Mouse (Mus musculus) adrenal gland, postnatal 14 days (tissue): ENCODE measurements around the gene Grpel1. TPM values are rescaled to one million over a fixed set of nuclear protein-coding genes. Genes with fewer than 3 reads are reported as not detected.

Experiments used
- DNase-seq: peaks from one replicate; pipeline ENCODE4 v3.0.0; 2021; ENCODE audit warnings: mixed read lengths
- total RNA-seq: library from RNA; stranded (reverse); gene quantifications from 2 replicates; pipeline ENCODE4 v1.2.3, GENCODE M21; 2021

Grpel1 gene
- total RNA-seq, 1 experiment from 2014 or later: 93.6 TPM

DNA sequence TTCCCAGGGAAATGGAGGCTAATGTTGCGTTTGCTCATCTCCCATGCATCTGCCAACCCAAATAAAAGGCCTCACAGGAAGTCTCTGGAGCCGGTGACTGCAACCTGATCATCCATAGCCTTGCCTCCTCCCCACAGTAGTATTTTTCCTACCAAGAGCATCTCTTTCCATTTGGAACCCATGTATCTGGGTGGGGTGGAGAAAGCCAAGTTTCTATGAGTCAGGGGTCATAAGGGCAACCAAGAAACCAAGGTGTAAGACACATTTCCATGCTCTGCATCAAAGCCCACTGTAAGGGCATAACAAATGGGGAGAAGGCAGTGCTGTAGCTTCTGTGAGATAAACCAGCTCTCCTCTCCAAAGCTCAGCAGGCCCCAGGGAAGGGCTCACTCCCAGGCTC, 3.6 kb upstream of the Grpel1 start:
- DNase-seq: no peak

DNA sequence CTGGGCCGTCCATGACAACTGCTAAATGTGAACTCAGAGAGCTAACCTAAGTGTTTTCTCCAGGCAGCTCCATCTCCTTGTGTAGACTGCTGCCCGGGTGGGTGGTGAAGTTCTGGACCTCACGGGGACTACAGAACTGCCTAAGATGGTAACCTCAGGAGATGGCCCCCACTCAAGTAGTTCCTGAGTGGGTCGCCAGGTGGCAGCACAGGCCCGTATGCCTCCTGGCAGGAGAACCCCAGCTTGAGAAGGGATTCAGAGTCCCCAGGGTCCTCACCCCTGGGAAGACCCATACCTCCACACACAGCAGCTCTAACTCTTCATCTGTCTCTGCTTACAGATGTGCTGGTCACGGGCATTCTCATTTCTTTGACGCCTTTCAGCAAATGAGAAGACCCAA, 2.0 kb upstream of the Grpel1 start:
- DNase-seq: peak; percentile 88

DNA sequence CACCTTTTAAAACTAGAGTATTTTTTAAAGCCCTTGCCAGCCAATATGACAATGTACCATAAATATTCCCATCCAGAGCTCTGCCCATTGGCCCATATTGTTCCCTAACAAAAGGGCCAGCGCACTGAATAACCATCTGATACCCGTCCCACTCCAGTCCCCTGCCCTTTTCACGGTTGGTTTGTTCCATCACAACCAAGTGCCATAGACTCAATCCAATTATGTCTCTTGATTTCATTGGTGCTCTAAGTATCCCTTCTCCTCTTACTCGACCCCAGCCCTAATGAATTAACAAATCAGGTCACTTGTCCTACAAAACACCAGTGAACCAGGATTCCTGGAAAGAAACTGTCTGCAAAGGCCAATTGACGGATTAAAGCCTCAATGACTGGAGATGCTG, 1.4 kb upstream of the Grpel1 start:
- no peak for DNase-seq

DNA sequence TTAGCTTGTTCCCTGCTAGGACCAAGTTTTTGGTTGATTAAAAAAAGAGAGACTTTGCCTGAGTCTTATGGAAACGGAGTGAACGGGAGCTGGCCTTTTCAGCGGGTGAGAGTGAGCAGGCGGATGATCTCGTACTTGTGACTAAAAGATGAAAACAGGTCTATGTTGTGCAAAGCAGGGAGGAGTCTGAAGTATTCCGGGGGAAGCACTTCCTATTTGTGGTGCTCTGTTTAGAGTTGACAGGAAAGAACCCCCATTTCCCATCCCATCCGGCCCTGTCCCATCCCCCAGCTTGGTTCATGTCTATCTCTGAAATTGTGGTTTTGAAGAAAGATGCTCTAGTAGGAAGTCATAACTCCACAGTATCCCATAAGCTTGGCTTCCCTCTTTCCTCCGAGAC, 1.1 kb downstream of the Grpel1 start:
- no peak for DNase-seq

DNA sequence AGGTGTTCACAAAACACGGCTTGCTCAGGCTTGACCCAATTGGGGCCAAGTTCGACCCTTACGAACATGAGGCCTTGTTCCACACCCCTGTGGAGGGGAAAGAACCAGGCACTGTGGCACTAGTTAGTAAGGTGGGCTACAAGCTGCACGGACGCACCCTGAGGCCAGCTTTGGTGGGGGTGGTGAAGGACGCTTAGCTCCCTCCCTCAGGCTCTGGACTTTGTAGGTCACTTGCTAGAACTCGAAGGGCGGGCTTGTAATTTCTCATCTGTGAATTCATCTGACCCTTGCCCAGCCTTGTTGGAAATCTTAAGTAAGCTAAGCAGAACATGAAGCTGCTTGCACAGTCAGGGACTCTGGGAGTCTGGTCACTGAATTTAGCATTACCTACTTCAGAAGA, 6.4 kb downstream of the Grpel1 start:
- DNase-seq: no peak

DNA sequence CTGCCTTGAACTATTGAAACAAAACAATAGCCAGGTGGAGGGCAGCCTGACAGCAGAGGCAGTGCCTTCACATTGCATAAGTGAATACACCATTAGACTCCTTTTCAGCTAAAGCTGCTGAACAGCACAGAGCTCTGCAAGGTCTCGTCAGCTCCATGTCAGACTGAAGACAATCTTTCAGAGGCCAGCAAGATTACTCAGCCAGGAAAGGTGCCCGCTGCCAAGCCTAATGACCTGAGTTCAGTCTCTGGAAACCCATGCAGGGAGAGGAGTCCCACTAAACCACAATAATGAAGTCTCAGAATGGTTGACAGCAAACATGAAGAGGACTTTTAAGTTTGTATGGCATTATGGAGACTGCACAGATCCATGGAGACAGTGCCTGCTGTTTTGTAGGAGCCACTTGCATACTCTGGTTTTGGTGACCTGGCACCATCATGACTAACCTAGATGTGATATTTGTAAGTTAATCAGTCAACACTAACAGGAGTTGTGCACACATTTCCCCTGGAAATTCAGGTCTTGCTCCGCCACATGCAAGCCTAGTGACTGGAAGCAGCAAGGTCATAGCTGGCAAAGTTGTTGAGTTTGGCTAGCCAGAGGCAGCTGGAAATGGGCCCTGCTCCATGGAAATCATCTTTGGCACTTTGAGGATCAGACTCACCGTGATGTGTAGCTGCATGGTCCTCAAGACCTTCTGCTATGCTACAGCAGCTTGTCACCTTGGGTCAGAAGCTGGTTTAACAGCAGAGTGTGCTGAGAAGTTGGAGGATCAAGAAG, 8.3 kb downstream of the Grpel1 start:
- peak; percentile 61 for DNase-seq

DNA sequence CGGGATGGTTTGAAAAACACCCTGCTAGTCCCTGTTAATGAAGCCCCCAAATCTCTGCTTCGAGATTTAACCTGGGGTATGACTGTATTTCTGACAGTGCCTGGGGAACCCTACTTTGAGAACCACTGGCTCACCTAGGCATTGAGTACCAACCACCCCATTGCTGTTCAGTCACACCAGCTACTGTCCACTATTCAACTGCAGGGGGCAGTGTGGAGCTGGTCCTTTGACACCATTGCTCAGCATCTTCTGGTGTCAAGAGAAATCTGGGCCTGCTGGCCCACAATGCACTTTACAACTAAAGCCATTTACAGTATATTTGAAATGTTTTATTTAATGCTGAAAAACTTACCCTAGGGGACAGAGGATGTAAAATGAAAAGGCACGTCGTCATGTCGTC, 9.5 kb downstream of the Grpel1 start:
- DNase-seq: peak; percentile 86

DNA sequence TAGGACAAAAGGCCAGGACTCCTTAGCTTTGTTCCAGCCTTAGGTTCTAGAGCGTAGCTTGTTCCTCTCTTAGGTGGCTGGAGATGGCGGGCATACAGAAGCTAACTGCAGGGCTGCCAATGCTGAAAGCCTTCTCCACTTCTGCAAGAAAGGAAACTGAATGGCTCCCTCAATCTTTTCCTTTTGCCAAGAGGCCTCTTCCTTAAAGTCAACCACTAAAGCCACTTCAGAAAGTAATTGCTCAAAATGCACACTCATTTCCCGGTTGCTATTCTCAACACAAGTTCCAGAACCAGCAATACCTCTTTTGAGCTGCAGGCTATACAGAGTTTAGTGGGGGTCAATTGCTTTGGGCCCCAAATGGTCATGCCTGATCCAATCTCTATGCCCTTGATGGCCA, 12.7 kb downstream of the Grpel1 start:
- no peak for DNase-seq

DNA sequence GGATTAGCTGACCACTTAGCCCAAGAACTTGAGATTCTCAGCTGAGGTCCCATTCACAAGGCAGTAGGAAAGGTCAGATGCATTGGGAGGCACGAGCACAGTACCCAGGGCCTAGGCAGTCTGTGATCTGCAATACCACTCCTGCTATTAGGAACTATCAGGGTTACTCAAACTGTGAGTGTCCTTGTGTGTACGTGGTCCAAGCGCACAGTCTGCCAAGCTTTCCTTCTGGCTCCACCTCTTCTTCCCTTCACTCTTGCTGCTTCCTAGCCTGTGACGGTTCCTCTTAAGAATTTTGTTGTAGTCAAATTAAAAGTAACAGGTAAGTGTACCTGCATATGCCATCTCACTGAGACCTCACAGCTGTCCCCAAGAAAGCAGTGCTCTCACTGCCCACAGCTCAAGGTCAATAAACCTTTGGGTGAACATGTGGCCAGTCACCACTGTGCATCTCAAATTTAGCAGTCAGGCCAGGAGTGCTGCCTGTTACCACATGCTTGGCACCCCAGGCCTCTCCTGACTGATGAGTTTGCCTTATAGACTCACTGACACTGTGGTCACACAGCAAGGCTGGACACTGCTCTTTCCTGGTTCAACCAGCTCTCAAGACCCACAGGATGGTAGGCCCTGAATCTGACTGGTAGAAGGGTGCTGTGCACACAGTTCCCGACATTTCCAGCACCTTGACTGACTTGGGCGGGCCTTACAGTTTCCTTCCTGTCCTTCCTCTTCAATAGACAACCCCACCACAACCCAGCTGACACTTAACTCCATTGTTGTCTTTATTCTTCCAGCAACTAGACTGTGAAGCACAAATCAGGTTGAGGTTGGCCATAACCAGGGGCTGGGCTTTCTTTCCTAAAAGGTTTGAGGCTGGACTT, 14.0 kb downstream of the Grpel1 start:
- DNase-seq: peak; percentile 50

DNA sequence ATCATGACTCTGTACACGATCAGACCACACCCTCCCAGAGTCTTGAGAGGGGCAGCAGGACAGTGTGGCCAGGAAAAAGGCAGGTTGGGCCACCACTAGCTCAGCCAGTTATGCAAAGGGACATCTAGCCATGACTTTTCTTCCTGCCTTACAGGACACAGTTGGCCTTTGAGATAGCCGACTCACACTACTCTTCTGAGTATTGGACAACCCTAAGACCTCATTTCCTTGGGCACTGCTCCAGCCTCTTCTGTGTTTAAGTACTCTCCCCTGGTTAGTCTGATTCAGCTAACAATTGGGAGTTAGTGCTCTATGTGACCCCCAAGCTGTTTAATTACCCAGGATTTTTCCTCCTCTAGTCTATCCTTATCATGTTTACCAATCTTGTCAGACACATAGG, 14.9 kb downstream of the Grpel1 start:
- DNase-seq: no peak

DNA sequence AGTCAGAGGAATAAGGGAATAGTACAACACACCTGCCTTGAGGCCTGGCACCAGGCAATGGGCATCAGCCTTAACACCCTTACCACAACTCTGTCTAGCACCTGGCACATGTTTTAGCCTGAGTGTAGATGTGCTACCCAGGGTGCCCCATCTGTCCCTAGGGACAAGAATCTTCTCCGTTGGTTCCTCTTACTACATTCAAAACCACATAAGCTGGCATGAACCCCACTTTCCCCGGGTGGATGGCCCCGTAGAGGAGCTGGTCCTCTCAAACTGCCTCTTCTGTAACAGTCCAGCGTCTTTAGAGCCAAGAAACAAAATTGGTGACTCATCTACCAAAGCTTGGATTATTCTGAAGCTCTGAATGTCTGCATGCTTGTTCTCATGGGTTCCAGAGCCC, 15.6 kb downstream of the Grpel1 start:
- DNase-seq: no peak

DNA sequence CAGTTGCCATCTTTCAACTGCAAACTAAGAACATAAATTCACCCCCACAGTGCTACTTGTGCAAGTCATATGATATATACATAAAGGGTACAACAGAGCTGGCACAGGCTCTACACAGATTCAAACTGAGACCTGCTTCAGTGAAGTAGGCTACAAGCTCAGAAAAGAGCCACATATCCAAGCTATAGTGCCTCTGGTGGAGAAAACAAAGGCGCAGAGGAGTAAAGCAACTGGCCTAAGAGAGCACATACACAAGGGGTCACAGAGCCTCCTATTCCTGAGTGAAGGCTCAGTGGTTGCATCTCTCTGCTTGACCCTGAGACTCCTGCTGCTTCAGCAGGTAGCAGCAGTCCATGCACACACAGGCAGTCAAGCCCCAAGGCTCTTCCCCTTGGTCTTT, 16.3 kb downstream of the Grpel1 start:
- DNase-seq: no peak

DNA sequence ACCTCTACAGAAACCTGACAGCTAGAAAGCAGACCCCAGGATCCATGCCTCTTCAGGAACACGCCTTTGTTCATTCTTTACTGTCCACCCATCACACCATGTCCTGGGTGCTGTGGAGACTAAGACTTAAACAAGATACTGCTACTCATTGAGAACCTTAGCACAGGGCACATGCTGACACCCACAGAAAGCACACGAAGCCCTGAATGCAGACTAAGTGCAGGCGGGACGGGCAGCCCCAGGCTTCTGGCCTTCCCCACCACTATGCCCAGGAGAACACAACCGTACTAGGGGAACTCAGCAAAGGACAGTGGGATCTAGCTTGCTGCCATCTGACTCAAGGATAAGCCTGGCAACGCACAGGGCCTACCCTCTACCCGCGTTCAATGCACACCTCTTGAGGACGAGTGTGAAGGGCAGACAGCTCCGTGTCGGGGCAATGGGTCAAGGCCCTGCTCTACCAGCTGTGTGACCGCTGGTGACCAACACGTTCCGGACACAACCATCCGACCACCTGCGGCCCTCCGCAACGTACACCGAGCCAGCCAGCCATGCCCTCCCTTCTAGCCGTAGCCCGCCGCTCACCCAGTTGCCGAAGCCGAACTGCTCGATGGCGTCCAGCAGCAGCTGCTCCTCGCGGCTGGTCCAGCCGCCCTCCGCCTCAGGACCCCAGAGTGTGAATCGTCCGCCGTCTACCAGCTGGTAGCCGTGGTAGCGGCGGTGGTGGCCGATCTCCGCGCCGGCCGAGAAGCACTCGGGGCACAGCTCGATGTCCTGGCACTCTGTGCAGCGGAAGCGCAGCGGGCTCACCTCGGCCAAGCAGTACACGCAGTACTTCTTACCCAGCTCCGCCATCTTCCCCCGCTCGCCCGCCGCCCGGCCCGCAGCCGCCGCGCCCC, 18.7 kb downstream of the Grpel1 start:
- peak; percentile 70 for DNase-seq

DNA sequence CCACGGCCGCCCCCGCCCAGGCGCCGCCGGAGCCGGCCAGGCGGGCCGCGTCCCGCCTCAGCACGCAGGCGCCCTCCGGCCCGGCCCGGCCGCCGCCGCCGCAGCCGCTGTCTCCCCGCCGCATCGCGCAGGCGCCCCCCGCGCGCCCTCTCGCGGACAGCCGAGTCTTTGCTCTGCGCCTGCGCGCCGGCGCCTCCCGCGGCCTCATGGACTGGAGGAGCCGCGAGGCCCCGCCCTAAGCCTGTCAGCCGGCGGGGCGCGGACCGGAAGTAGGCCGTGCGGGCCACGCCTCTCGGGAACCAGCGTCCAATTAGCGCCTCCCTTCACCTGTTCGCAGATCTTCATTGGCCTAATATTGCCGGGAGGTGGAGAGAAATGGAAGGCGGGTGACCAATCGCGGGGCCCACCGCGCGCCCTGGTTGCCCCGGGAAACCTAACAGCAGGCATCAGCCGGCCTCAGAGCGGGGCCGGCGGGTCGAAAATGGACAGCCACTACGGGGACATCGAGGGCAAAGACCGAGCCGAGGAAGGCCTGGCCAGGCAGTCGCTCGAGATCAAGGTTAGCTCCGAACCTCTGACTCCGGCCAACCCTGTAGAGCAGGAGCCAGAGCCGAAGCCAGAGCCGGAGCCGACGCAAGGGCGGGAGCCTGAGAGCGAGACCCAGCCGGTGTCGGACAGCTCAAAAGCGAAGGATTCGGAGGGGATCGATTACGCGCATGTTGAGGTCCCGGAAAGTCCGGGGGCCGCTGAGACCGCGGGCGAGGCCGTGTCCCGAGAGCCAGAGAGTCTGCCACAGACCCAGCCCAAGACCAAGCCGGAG, 19.6 kb downstream of the Grpel1 start, which contains the start of the genes Tada2b and Ccdc96:
Tada2b (minus strand) TSS at position 115 of the 820 bp plus-strand sequence.
Ccdc96 (plus strand) TSS at position 418 of the 820 bp plus-strand sequence.
- peak; percentile 99 for DNase-seq

DNA sequence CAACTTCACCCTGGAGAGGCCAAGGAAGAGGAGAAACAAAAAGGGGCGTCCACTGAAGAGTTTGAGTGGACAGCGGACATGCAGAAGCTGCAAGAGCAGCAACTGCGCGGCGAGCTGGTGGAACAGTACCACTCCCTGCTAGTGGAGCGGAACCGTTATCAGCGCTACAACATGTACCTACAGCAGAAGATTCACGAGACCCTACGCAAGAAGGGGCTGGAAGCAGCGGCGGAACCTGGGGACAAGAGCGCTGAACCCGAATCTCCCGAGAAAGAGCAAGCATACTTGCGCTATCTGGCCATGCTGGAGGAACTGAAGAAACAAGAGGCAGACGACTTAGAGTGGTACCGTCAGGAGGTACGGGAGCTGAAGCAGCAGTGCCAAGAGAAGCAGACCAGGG, 20.5 kb downstream of the Grpel1 start:
- DNase-seq: no peak

DNA sequence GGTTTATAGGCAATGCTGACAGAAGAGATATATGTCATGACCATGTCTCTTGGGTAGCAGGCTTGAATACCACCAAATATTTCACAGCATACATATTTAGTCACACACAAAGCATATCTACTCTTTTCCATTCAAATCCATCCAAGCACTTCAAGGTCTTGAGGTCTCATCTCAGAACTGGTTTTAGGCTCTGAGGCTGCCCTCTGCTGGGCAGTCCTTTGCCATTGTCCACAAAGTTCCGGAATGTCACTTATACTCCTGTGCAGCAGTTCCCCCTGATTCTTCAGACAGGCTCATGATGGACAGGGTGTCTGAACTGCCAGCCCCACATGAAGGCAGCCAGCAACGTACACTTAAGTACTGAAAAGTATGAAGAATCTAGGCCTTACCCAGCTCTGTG, 24.4 kb downstream of the Grpel1 start:
- DNase-seq: peak; percentile 69

DNA sequence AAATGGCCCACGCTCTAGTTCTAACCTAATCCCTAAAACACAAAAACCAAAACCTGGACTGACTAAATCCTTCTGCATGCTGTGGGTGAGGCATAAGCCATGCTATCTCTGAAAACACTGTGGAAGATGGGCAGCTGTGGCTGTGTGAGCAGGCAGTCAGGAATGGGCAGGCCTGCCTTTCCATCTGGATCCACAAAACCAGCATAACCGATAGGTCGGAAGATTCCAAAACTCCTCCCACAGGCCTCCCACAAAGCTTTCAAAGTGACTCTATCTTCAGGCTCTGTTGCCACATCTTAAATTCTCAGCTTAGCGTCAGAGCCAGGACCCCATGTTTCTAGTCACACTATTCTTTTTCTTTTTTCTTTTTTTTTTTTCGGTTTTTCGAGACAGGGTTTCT, 29.1 kb downstream of the Grpel1 start:
- no peak for DNase-seq

DNA sequence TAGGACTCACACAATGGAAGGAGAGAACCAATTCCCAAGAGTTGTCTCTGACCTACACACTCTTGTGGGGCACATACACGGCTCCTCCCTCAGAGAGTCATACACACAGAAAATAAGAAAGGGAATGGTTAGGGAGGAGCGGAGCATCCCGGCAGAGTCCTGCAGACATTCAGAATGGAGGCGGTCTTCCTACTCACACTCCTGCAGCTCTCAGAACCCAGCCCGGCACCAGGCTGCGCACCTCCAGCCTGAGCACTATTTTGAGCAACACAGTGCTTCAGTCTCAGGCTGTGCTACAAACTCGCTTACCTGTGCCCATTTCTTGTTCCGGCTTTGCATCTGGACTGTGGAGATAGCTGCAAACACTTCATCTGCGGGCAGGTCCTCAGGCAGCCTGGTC, 29.9 kb downstream of the Grpel1 start:
- DNase-seq: no peak

DNA sequence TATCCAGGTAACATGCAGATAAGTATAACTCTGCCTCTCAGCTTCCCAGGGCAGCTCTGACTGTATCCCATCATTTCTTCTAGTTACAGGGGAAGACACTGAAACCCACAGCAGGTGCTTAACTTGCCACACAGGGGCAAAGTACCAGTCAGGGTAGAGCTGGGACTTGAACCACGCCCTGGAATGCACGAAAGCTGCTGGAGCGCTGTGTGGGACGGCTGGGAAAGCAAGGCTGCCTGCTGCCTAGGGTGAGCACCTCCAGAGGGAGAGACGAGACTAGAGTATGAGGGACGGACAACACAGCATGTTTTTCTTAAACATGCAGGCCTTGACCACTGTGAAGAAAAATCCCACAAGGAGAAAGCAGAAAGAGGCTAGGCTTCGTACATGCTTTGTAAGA, 40.4 kb downstream of the Grpel1 start:
- no peak for DNase-seq

DNA sequence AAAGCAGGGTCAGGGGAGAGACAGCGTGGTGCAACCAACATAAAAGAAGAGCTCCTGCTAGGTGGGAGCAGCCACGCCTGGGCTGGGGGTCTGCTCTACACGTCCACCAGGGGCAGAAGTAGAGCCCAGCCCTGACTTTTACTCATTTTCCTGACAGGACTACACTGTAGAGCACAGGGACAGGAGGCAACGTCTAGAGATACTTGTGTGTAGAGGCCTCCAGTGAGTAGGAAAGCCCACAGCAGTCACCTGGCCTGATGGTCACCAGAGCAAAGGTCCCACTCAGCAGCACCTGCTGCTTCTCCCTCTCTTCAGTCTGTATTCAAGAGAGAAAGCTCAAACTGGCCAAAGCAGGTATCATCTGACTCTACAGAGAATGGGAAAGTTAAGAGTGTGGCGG, 40.8 kb downstream of the Grpel1 start:
- DNase-seq: no peak

DNA sequence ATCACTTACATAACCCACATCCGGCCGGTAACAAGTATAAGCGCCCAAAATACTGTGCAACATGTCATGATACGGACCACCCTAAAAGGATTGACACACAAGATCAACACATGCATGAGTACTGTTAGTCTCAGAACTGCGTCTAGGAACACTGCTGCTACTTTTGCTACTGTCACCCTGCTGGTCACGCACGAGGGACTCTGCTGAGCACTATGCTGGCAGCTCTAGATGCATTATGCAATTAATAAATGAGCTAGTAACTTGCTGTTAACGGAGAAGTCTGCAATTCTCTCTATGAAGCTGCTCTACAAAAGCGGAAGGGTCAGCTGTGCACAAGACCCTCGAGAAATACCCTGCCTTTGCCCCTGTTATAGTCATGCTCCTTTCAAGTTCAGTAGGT, 43.6 kb downstream of the Grpel1 start:
- no peak for DNase-seq

DNA sequence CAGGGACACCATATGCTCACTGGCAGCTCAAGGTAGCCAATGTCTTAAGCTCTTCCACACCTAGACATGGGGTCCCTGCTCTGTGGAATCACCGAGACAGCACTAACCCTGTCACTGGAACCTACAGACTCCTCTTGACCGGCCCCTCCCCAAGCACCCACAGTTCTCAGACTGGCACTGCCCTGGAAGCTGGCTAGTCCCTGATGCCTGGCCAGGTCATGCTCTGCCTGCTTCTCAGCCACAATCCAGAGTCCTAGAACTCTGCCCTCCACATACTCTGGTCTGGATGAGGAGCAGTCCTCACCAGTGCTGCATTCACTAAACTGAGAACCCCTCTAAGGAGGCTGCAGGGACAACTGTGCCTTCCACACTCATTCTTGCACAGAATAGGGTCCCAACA, 46.2 kb downstream of the Grpel1 start:
- DNase-seq: no peak
